Mouse (Mus musculus) heart, postnatal 10 days (tissue): ENCODE data around the gene Cxcr3. TPM values are rescaled to one million over a fixed set of nuclear protein-coding genes. Genes with fewer than 3 reads are reported as not detected.
A peak's percentile ranks its signal among the peaks of the same experiment; 100 is the strongest.

Experiments
- DNase-seq, 2 experiments: peaks; one replicate each; pipeline ENCODE4 v3.0.0; 2021
- intact Hi-C: fragments of 180-260 bp; cut with DNase I; formaldehyde crosslinking; loops from one replicate; pipeline ENCODE4 v1.15.1; 2025
- total RNA-seq, 2 experiments: library from RNA; stranded (reverse); gene quantifications; 2 replicates each; pipeline ENCODE4 v1.2.3; 2021

Gene Cxcr3
- total RNA-seq = under 1 TPM; 0.14 to 0.25 TPM

DNA sequence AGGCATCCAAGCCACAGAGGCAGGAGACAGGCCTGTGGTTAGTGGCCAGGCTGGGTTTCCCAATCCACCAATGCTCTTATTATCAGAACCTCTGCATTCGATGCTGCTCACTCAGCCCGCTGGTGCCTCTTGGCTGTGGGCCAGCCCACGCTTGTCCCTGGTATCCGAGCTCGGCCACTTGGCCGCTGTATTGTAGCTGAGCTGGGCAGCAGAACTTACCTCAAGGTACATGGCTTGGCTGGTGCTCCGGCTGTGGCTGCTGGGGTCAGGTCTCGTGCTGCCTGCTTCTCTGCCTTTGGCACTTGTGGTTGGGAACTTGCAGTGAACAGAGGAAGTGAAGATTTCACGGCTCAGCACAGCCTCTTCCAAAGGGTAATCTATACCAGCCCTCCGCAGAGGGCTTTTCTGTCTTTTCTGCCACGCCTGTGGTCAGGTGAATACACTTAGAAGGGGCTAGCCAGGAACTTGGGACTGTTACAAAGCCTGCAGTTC, at the start of gene Cxcr3:
Gene Cxcr3, minus strand, starts transcription at position 442 of the 492 bp plus-strand sequence.
- peak; percentile 28 to 30 for DNase-seq
- intact Hi-C loops = no loop called here

DNA sequence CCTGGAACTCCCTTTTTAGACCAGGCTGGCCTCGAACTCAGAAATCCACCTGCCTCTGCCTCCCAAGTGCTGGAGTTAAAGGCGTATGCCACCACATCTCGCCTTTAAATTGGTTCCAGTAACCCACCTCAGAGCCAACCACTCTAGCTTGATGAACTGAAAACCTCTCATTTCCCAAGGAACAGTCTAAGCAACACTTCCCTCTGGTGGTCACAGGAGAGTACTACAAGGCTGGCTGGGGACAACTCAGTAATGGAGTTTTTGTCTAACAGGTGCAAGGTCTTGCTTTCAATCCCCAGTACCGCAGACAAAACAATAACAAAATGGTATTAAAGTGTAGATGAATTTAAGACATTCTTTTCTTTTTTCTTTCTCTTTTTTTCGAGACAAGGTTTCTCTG, 38.0 kb upstream of the Cxcr3 start:
- peak; percentile 65 to 66 for DNase-seq
- intact Hi-C loops = loop anchor here (10.0 kb wide), 1 partner anchor 97 kb away; no protein-coding TSS in a partner anchor

DNA sequence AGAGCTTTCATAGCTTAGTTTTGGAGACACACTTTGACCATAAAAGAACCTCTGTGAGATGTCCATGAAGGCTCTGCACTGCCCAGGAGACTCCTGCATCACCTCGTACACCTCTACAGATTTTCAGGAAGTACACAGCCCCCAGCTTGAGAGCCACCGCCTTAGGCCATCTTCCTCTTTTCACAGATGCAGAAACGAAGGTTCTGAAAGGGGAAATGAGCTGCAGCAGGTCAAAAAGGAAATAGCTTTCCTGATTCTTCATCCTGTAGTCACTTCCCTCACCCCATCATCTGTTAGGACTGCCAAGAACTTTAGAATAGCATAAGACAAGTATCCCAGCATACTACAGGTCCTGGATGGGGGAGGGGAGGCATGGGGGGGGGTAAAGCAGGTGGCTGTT, 36.2 kb upstream of the Cxcr3 start:
- intact Hi-C loops = loop anchor here (10.0 kb wide), 1 partner anchor 96 kb away; no protein-coding TSS in a partner anchor
- DNase-seq = no peak

DNA sequence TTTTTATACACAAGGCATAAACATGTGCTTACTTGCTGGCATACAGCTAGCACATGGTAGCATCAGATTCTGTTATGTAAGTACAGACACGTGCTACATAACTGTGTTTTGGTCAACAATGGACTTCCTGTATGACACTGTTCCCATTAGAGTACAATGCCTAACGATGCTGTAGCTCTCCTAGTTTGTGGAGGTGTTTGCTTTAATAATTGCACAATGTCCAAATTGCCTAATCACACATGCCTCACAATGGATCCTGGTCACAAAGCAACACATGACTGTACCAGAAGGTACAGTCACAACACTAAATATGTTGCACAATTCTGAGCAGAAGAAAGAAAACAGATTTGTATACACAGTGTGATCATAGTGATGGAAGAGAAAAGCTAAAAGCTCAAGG, 35.4 kb upstream of the Cxcr3 start:
- DNase-seq = no peak
- intact Hi-C loops = no loop called here

DNA sequence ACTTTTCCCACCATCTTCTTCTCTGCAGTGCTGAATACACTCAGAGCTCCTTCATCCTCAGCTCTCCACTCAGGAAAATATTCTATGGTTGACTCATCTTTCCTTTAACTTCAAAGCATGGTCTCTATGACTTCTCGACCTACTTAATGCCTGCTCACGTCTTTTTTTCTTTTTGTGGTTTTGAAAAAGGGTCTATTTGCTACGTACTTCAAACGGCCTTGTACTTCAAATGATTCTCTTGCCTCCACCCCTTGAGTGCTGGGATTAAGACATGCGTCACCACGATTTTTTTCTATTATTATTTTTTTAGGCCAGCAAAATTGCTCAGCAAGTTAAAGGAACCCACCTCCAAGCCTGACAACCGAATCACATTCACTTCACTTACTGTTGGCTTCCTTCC, 33.2 kb upstream of the Cxcr3 start:
- intact Hi-C loops = no loop called here
- no peak for DNase-seq

DNA sequence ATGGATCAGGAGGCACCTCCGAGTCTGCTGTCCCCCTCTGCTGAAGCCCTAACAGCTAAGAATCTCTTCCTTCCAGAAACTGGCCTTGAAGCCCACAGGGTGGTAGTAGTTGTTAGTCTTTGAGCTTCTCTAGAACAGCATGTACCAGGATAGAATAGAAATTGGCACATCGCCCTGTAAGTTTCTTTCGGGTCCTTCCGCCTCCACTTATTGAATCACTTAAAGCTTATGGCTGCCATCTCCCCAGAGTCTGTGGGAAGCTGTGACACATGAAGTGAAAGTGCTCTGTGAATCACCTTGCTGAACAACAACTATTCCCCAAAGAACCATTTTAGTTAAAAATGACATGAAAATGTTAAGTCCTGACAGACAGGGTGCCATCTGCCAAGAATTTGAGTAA, 31.0 kb upstream of the Cxcr3 start:
- no peak for DNase-seq
- intact Hi-C loops = no loop called here

DNA sequence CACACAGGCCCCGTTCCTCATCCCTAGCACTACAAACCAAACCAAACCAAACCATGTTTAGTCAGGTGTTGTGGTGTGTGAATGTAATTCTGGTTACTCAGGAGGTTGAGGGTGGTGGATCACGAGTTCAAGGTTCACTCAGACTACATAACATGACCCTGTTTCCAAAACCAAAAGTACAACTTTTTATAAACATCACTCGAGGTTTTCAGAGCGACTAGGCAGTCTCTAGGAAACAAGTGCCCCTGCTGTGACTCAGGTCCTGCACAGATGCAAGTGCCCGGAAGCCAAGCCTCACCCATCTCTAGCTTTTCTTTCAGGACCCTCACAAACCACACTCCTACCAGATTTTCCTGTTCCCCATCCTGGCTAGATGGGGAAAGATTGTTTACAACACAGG, 30.6 kb upstream of the Cxcr3 start:
- DNase-seq = no peak
- intact Hi-C loops = no loop called here

DNA sequence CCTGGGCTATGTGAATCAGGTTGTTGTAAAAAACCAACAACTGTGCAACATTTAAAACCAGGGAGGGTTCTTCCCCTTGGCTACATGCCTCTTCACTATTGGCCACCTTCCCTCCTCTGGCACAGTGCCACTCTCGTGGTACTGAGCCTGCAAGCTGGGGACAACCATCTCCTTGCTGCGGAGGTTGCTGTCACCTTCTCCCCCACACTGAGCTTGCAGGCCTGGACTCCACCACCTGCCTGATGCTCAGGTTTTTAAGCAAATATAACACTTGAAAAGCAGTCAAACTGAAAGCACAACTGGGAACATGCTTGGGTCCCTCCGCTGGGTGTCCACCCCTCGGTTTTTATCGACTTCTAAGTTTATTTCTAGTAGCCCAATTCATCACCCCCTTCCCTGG, 20.4 kb upstream of the Cxcr3 start:
- peak in 1 of 2 experiments; percentile 12 for DNase-seq
- intact Hi-C loops = no loop called here

DNA sequence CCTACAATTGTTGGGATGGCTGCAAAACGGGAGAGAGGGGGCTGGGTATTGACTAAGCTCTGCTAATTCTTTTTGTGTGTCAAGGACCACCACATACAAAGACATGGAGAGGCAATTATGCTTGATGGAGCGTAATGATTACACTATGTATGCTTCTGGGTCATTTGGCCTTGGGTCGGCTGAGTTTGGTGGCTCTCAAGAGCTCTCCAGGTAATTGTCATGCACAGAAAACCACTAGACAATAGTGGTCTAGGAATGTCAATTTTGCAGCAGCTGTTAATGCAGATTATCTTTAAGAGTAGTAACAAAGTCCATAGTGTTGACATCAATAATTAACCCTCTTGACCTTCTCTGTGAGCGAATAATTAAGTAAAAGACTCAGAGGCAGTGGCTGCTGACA, 16.1 kb upstream of the Cxcr3 start:
- intact Hi-C loops = no loop called here
- DNase-seq = no peak

DNA sequence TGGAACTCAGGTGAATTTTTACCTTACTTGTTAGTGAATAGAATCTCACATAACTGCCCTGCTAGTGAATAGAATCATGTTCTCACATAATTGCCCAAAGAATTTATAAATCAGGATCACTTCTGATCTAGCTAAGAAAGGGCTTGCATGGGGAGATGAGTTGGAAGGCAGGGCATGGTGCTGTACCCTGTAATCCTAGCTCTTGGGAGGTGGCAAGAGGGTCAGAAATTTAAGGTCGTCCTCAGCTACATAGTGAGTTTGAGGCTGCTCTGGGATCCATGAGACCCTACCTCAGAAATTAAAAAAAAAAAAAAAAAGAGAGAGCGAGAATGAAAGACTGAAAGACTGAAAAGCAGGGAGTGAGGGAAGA, 7.0 kb upstream of the Cxcr3 start:
- DNase-seq = no peak
- intact Hi-C loops = no loop called here

DNA sequence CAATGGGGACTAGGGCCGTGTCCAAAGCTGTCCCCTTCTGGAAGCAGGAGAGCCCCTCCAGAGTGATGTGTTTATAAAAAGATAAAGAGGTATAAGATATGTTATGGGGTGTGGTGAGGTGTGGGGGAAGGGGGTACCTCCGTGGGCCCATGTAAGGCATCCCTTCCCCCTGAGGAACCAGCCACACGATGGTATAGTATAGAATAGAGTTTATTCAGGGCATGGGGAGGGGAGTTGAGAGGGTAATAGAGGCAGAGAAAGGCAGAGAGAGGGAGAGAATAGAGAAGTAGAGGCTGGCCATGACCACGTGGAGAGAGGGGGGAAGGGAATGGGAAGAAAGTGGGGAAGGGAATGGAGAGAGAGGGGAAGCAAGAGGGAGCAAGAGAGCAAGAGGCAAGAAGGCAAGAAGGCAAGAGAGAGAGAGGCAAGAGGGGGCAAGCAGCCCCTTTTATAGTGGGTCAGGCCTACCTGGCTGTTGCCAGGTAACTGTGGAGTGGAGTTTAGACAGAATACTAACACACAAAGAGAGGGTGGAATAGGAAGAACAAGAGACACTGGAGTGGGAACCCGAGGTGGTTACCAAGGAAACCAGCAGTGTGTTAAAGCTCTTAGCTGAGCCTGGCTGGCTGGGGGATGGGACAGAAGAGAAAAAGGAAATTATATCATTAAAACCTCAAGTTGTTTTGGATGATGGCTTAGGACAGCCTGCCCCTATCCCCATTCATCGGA, 6.4 kb upstream of the Cxcr3 start:
- no peak for DNase-seq
- intact Hi-C loops = no loop called here

DNA sequence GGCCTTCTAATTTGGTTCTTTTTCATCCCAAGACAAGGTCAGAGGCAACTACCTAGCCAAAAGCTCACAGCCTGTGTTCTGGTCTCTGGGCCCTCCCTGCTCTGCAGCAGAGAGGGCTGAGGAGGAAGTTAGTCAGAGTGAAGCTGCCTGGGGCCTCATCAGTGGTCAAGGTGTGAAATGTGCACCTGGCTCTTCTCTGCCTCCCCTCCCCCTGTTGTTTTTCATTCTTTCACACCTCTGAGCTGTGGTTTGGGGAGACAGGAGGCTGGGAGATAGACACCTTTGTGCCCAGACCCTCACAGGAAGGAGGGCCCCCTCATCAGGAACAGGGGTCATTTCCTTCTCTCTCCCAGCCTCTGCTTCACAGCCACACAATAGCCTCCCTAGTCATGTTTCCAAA, 3.1 kb upstream of the Cxcr3 start:
- intact Hi-C loops = no loop called here
- DNase-seq = no peak

DNA sequence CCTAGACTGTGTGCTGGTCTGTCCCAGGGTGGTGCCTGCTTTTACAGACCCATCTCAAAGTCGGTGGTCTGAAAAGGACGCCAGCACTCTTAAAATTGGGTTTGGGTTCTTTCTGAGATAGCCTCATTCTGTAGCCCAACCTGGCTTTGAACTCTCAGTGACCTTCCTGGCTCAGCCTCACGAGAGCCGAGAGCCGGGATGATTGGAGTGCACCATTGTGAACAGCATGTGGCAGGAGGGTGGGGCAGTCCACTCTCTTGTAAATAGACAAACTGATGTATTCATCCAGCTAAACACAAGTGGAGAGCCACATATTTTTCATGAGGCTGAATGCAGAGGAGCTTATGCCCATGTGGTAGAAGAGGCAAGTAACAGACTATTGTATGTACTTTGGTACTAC, 912 bp upstream of the Cxcr3 start:
- DNase-seq = no peak
- intact Hi-C loops = no loop called here

DNA sequence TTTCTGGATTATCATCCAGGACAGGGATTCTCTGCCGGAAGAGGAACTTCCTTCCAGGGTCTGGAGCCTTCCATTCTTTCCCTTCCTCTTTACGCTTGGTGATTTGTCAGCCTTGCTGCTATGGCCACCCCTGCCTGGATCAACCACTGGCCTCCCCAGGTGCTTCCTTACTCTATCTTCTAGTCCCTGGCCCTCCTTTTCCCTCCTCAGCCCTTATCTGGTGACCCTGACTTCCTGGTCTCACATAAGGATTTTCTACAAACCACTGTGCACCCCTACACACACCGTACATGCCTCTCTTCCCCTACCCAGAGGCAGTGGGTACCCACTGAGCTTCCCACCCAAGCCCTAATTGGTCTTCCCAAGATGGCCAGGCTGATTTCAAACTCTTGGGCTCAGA, 781 bp downstream of the Cxcr3 start:
- DNase-seq = no peak
- intact Hi-C loops = no loop called here

DNA sequence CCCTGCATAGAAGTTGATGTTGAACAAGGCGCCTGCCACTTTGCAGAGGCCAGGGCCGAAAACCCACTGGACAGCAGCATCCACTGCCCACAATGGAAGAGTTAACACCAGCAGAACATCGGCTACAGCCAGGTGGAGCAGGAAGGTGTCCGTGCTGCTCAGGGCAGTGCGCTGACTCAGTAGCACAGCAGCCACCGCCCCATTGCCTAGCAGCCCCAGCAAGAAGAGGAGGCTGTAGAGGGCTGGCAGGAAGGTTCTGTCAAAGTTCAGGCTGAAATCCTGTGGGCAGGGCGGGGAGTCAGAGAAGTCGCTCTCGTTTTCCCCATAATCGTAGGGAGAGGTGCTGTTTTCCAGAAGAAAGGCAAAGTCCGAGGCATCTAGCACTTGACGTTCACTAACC, 1.4 kb downstream of the Cxcr3 start:
- intact Hi-C loops = no loop called here
- no peak for DNase-seq

DNA sequence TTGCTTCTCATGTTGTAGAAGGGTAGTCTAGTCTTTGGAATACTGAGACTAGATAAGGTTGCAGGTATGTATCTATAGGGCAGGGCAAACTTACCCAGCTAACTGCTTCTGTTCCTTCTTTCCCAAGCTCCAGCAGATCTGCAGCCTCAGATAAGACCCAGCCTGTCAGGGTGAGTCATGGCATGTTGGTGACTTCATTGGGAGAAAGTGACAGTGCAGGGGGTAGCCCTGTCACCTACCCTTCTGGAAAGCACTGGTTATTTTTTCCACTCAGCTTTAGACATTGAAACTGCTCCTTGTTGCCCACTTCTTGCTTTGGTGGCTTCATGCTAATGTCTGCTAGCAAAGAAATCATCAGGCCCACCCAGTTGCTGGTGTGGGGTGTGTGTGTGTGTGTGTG, 4.1 kb downstream of the Cxcr3 start:
- DNase-seq = no peak
- intact Hi-C loops = no loop called here

DNA sequence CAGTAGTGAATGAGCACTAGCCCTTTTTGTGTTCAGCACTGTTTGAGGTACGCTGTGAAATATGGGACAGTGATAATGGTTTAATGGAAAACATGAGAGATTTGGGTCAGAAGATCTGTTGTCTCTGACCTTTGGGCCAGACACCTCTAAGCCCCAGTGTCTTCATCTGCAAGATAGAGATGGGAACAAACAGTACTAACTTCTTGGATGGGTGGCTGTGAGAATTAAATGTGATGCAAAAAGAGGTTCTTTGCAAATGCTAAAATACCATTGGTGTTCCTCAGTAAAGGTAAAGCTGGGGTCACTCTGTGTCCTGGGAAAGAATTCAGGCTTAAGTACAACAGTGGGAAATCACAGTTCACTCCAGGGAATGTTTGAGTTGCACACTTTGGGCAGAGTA, 13.7 kb downstream of the Cxcr3 start:
- no peak for DNase-seq
- intact Hi-C loops = no loop called here

DNA sequence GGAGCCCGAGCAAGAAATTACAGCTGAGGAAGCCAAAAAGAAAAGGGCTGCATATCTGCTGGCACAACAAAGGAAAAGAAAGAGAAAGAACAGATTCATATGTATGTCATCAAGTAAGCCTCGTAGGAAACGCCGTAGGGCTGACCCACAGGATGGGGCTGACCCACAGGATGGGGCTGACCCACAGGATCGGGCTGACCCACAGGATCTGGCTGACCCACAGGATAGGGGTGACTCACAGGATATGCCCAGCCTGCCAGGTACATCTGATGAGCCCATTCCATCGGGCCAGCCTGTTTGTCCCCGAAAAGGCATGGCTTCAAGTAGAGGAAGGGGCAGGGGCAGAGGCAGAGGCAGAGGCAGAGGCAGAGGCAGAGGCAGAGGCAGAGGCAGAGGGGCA, 29.0 kb downstream of the Cxcr3 start:
- no peak for DNase-seq
- intact Hi-C loops = no loop called here

DNA sequence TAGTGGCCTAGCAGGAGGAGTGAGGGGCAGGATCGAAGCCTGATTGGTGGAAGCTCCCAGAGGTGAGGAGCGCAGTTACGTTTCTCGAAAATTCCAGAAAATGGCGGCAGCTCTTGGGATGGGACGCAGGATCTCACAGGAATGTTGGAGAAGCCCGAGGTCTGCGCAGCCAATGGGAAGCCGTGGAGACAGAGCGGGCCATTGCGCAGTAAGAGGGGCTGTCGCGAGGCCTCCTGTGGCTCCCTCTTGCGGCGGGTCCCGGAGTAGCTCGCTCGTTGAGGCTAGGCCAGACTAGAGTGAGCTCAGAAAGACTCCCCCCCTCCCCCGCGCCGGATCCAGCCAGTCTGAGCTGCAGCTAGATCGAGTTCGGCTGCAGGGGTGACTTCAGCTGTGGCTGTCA, 35.8 kb downstream of the Cxcr3 start:
- intact Hi-C loops = no loop called here
- DNase-seq = no peak

DNA sequence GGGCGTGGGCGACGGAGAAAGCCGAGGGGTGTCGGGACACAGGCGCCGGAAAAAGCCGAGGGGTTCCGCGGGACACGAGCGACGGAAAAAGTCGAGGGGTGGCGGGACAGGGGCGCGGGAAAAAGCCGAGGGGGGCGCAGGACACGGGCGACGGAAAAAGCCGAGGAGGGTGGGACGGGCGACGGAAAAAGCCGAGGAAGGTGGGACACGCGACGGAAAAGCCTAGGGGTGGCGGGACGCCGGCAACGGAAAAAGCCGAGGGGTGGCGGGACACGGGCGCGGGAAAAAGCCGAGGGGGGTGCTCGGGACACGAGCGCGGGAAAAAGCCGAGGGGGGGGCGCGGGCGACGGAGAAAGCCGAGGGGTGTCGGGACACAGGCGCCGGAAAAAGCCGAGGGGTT, 36.5 kb downstream of the Cxcr3 start:
- DNase-seq = no peak
- intact Hi-C loops = no loop called here

DNA sequence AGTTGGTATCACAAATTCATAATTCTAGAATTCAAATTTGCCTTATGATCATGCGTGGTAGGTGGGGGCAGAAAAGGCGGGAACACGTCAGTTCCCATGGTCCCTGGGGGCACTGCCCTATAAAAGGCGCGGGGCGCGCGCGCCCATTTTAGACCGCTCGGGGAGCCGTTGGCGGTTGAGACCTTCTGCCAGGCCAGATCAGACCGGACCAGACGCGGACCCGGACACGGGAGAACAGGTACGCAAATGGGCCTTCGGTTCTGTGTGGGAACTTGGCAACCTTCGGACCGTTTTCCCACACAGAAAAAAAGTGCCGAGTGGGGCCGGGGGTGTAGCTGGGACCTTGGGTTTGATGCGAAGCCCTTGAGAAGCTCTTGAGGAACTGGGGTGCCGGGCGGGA, 38.4 kb downstream of the Cxcr3 start:
- no peak for DNase-seq
- intact Hi-C loops = no loop called here
